Mouse (Mus musculus) right cerebral cortex, postnatal 36 days (tissue): ENCODE results near the gene Klf7.
"Not testable (repeated sequence)": the region's sequence is repeated elsewhere in the genome, so short reads cannot be mapped to it uniquely, and the experiment has no call there.

Experiments
- DNase-seq, 2 experiments: peaks; one replicate each; pipeline ENCODE4 v3.0.0; 2022; ENCODE audit warnings: low spot score in 2 of 2, mixed read lengths in 1 of 2

The Klf7 gene

GRCm38 (mm10) chr1:64121559-64122465, at the start of gene Klf7:
Gene Klf7, minus strand, starts transcription at chr1:64122282.
- DNase-seq = peak; percentile 99

- DNase-seq = no peak
Measured at GRCm38 (mm10) chr1:64164526-64165062, 42.5 kb upstream of the Klf7 start.

GRCm38 (mm10) chr1:64158766-64159165, 36.7 kb upstream of the Klf7 start:
- no peak for DNase-seq

GRCm38 (mm10) chr1:64149185-64149584, 27.1 kb upstream of the Klf7 start:
- no peak for DNase-seq

GRCm38 (mm10) chr1:64142691-64143445, 20.8 kb upstream of the Klf7 start:
- DNase-seq = no peak

GRCm38 (mm10) chr1:64134439-64134838, 12.4 kb upstream of the Klf7 start:
- DNase-seq = no peak

GRCm38 (mm10) chr1:64126822-64127221, 4.7 kb upstream of the Klf7 start:
- DNase-seq = no peak

GRCm38 (mm10) chr1:64122466-64122830, 366 bp upstream of the Klf7 start:
- DNase-seq = no peak

GRCm38 (mm10) chr1:64120811-64121515, 1.1 kb downstream of the Klf7 start:
- DNase-seq = peak; percentile 50 to 63

- peak in 1 of 2 experiments; percentile 43 for DNase-seq
Measured at GRCm38 (mm10) chr1:64120421-64120810, 1.7 kb downstream of the Klf7 start.

- no peak for DNase-seq
Measured at GRCm38 (mm10) chr1:64119851-64120250, 2.2 kb downstream of the Klf7 start.

GRCm38 (mm10) chr1:64119358-64119794, 2.7 kb downstream of the Klf7 start:
- peak; percentile 32 for DNase-seq

- no peak for DNase-seq
Measured at GRCm38 (mm10) chr1:64118285-64119170, 3.6 kb downstream of the Klf7 start.

- no peak for DNase-seq
Measured at GRCm38 (mm10) chr1:64117478-64118284, 4.4 kb downstream of the Klf7 start.

- no peak for DNase-seq
Measured at GRCm38 (mm10) chr1:64116746-64117455, 5.2 kb downstream of the Klf7 start.

GRCm38 (mm10) chr1:64114579-64114978, 7.5 kb downstream of the Klf7 start:
- no peak for DNase-seq

GRCm38 (mm10) chr1:64108653-64109052, 13.4 kb downstream of the Klf7 start:
- DNase-seq = not testable (repeated sequence)

GRCm38 (mm10) chr1:64107526-64107925, 14.6 kb downstream of the Klf7 start:
- no peak for DNase-seq

- no peak for DNase-seq
Measured at GRCm38 (mm10) chr1:64106127-64106526, 16.0 kb downstream of the Klf7 start.
